Mouse (Mus musculus) neural tube, embryonic 13.5 days (tissue): ENCODE results near the gene Crabp1. TPM values are rescaled to one million over a fixed set of nuclear protein-coding genes. Genes with fewer than 3 reads are reported as not detected.

Experiments
- ATAC-seq: fragments of 200-750 bp; cut with Nextera tagmentation; 2 replicates; pipeline ENCODE4 v1.8.0; 2017; ENCODE audit warnings: low read depth, mild to moderate bottlenecking, moderate TSS enrichment, moderate library complexity
- H3K27ac ChIP-seq: fragments of 300-500 bp; sonication (generic); replicated peaks from 2 replicates; pipeline ENCODE4 v1.5.1; 2015; ENCODE audit warnings: moderate library complexity, mild to moderate bottlenecking, inconsistent platforms
- H3K27me3 ChIP-seq: fragments of 300-500 bp; sonication (generic); 2 replicates; pipeline ENCODE4 v1.6.1; 2015; ENCODE audit warnings: mild to moderate bottlenecking, inconsistent platforms
- H3K36me3 ChIP-seq: fragments of 300-500 bp; sonication (generic); 2 replicates; pipeline ENCODE4 v1.6.1; 2015; ENCODE audit warnings: mild to moderate bottlenecking, inconsistent platforms
- H3K4me1 ChIP-seq: fragments of 300-500 bp; sonication (generic); replicated peaks from 2 replicates; pipeline ENCODE4 v1.6.1; 2015; ENCODE audit warnings: inconsistent platforms
- H3K4me2 ChIP-seq: fragments of 300-500 bp; sonication (generic); 2 replicates; pipeline ENCODE4 v1.6.1; 2015; ENCODE audit warnings: inconsistent platforms, mild to moderate bottlenecking, moderate library complexity
- H3K4me3 ChIP-seq: fragments of 300-500 bp; sonication (generic); 2 replicates; pipeline ENCODE4 v1.5.1; 2015; ENCODE audit warnings: mild to moderate bottlenecking, inconsistent platforms
- H3K9ac ChIP-seq: fragments of 300-500 bp; sonication (generic); 2 replicates; pipeline ENCODE4 v1.6.1; 2015; ENCODE audit warnings: moderate library complexity, mild to moderate bottlenecking, inconsistent platforms
- H3K9me3 ChIP-seq: fragments of 300-500 bp; sonication (generic); 2 replicates; pipeline ENCODE4 v1.6.1; 2016; ENCODE audit warnings: inconsistent platforms
- WGBS: fragments of 180-500 bp; shearing (Covaris S2); methylation state at CpG from one replicate; pipeline ENCODE4 v1.1.7; 2015; 5-methylcytosine and 5-hydroxymethylcytosine counted together
- polyA plus RNA-seq: library from polyadenylated mRNA; unstranded; fragments of >200 nt; fragmentation: Nextera tagmentation; extraction: Ambion mirVana; gene quantifications from 2 replicates; pipeline ENCODE4 v1.2.1, GENCODE M21; 2015

Crabp1 gene
- polyA plus RNA-seq, 1 experiment from 2014 or later: 578 TPM

GRCm38 (mm10) chr9:54745740-54746370, 18.7 kb upstream of the Crabp1 start:
- no peak overlapping the region for H3K4me3 ChIP-seq
- no peak overlapping the region for H3K4me2 ChIP-seq
- WGBS: 8% methylated on average over 13 of the region's 13 CpGs
- no peaks in the 10 kb centered on the region for H3K9me3 ChIP-seq
- H3K36me3 ChIP-seq: no peaks in the 10 kb centered on the region
- H3K27me3 ChIP-seq: peaks cover 18% of the 10 kb centered on the region; the same call in 1 of the 2 replicates
- H3K9ac ChIP-seq: no peak overlapping the region
- peaks cover 26% of the 10 kb centered on the region for H3K4me1 ChIP-seq
- H3K27ac ChIP-seq: peak overlapping the region; percentile 42; the same call in 1 of the 2 replicates
- peak; percentile 61 for ATAC-seq

GRCm38 (mm10) chr9:54750215-54750981, 14.2 kb upstream of the Crabp1 start:
- peaks cover 17% of the 10 kb centered on the region; the same call in 1 of the 2 replicates for H3K27me3 ChIP-seq
- H3K36me3 ChIP-seq: no peaks in the 10 kb centered on the region
- no peak overlapping the region for H3K27ac ChIP-seq
- WGBS: 85% methylated on average over 7 of the region's 7 CpGs
- no peaks in the 10 kb centered on the region for H3K9me3 ChIP-seq
- no peak for ATAC-seq
- H3K4me2 ChIP-seq: no peak overlapping the region
- no peak overlapping the region for H3K9ac ChIP-seq
- peaks cover 55% of the 10 kb centered on the region for H3K4me1 ChIP-seq
- no peak overlapping the region for H3K4me3 ChIP-seq

- H3K4me1 ChIP-seq: peaks cover 42% of the 10 kb centered on the region
- H3K4me3 ChIP-seq: no peak overlapping the region
- no peaks in the 10 kb centered on the region for H3K36me3 ChIP-seq
- no peak; the same call in 1 of the 2 replicates for ATAC-seq
- no peak overlapping the region for H3K4me2 ChIP-seq
- H3K27ac ChIP-seq: peak overlapping the region; percentile 86
- WGBS: 87% methylated on average over 2 of the region's 2 CpGs
- no peaks in the 10 kb centered on the region for H3K9me3 ChIP-seq
- no peak overlapping the region for H3K9ac ChIP-seq
- peaks cover 25% of the 10 kb centered on the region; the same call in 1 of the 2 replicates for H3K27me3 ChIP-seq
Observed at GRCm38 (mm10) chr9:54751684-54752083, 12.9 kb upstream of the Crabp1 start.

- Histone ChIP-seq H3K27me3 (peaks cover 25% of the 10 kb centered on the region; the same call in 1 of the 2 replicates), H3K4me3 (no peak overlapping the region), H3K4me2 (peak overlapping the region; percentile 27; the same call in 1 of the 2 replicates), H3K27ac (peak overlapping the region; percentile 86), H3K36me3 (no peaks in the 10 kb centered on the region), H3K9me3 (no peaks in the 10 kb centered on the region), H3K4me1 (peaks cover 41% of the 10 kb centered on the region), H3K9ac (0 out of 2 replicates have a peak overlapping the region, but pooled peaks have one; percentile 38)
- peak; percentile 59 for ATAC-seq
- 5% methylated on average over 21 of the region's 21 CpGs for WGBS
Observed at GRCm38 (mm10) chr9:54752201-54752943, 12.2 kb upstream of the Crabp1 start.

DNA sequence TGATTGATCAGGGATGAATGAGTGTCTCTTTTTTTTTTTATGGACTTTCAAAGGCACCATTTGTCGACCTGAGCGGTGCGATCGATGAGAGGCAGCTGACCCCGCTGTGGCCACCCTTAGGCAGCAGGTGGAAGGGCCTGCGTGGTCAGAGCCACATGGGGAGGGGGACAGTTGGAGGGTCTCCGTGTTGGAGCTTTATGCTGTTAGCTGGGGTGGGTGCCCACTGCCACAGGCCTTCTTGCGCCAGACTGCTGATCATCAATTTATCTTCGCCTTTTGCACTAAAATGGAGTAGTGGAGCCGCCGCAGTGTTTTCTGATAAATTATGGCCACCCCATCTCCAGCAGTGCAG, 11.6 kb upstream of the Crabp1 start:
- Histone ChIP-seq H3K4me2 (0 out of 2 replicates have a peak overlapping the region, but pooled peaks have one; percentile 27), H3K27ac (peak overlapping the region; percentile 86), H3K27me3 (peaks cover 25% of the 10 kb centered on the region; the same call in 1 of the 2 replicates), H3K9ac (0 out of 2 replicates have a peak overlapping the region, but pooled peaks have one; percentile 38), H3K36me3 (no peaks in the 10 kb centered on the region), H3K4me1 (peaks cover 41% of the 10 kb centered on the region), H3K9me3 (no peaks in the 10 kb centered on the region), H3K4me3 (no peak overlapping the region)
- WGBS: 11% methylated on average over 11 of the region's 11 CpGs
- ATAC-seq: peak; percentile 32; the same call in 1 of the 2 replicates

GRCm38 (mm10) chr9:54759592-54759991, 5.0 kb upstream of the Crabp1 start:
- H3K27ac ChIP-seq: no peak overlapping the region
- WGBS: 8% methylated on average over 6 of the region's 6 CpGs
- H3K36me3 ChIP-seq: no peaks in the 10 kb centered on the region
- no peak overlapping the region for H3K4me2 ChIP-seq
- no peak overlapping the region for H3K9ac ChIP-seq
- peaks cover 16% of the 10 kb centered on the region for H3K4me1 ChIP-seq
- no peak; the same call in 1 of the 2 replicates for ATAC-seq
- H3K4me3 ChIP-seq: no peak overlapping the region
- peaks cover 46% of the 10 kb centered on the region for H3K27me3 ChIP-seq
- no peaks in the 10 kb centered on the region for H3K9me3 ChIP-seq

DNA sequence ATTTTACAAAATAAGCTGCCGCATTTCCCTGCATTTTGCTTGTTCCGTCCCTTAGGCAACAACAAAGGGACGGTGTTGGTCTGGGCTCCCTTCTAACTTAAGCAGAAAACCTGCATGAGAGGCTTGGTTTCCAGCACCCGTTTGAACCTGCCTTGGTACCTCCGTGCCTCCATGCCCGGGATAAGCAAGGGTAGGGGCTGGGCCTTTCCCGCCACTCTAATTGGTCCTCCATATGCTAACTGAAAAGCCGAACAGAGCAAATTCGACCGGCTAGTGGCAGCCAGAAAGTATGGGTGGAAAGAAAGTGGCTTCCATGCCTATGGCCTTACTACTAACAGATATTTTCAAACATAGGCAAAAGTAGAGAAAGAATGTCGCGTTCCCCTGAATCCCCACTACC, 457 bp upstream of the Crabp1 start:
- no peak overlapping the region for H3K27ac ChIP-seq
- H3K4me3 ChIP-seq: peak overlapping the region; percentile 45
- 18% methylated on average over 12 of the region's 12 CpGs for WGBS
- peaks cover 54% of the 10 kb centered on the region for H3K4me1 ChIP-seq
- H3K4me2 ChIP-seq: peak overlapping the region; percentile 74
- peak overlapping the region; percentile 73; the same call in 1 of the 2 replicates for H3K9ac ChIP-seq
- no peaks in the 10 kb centered on the region for H3K9me3 ChIP-seq
- no peaks in the 10 kb centered on the region for H3K36me3 ChIP-seq
- ATAC-seq: no peak
- peaks cover 60% of the 10 kb centered on the region for H3K27me3 ChIP-seq

DNA sequence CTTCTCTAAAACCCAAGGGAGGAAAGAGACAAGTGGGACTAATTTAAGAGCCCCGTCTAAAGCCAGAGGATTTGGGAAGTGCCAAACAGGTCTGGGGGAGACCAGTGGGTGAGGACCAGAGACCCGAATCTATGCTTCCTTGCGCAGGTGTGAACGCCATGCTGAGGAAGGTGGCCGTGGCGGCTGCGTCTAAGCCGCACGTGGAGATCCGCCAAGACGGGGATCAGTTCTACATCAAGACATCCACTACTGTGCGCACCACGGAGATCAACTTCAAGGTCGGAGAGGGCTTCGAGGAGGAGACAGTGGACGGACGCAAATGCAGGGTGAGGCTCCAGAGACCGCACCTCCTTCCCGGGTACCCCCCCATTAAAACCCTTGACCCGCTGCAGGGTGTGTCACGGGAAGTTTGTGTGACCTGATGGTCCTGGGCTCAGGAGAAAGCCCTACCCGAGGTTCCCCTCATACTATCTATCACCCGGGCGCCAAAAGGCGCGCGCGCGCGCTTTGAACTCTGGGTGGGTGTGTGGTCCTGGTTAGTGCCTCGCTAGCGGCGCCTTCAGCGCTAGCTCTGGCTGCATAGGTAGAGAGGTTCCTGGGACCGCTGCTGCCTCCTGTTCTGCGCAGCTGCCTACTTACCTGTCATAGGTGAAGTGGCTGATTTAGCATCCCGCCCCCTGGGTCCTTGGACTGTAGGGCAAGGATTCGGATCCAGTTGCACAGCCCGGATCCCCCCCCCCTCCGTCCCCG, 963 bp downstream of the Crabp1 start:
- Histone ChIP-seq H3K9ac (peak overlapping the region; percentile 73), H3K27me3 (peaks cover 67% of the 10 kb centered on the region), H3K4me2 (peak overlapping the region; percentile 74), H3K9me3 (no peaks in the 10 kb centered on the region), H3K27ac (0 out of 2 replicates have a peak overlapping the region, but pooled peaks have one; percentile 5), H3K36me3 (no peaks in the 10 kb centered on the region), H3K4me1 (peaks cover 61% of the 10 kb centered on the region), H3K4me3 (peak overlapping the region; percentile 45)
- ATAC-seq: peak; percentile 30; the same call in 1 of the 2 replicates
- WGBS: 1% methylated on average over 41 of the region's 41 CpGs

- Histone ChIP-seq H3K27me3 (peaks cover 25% of the 10 kb centered on the region), H3K9ac (no peak overlapping the region), H3K4me2 (peak overlapping the region; percentile 33), H3K4me3 (no peak overlapping the region), H3K4me1 (peaks cover 67% of the 10 kb centered on the region), H3K27ac (peak overlapping the region; percentile 67), H3K36me3 (no peaks in the 10 kb centered on the region), H3K9me3 (no peaks in the 10 kb centered on the region)
- WGBS: 15% methylated on average over 11 of the region's 11 CpGs
- ATAC-seq: no peak
Observed at GRCm38 (mm10) chr9:54770140-54770780, 5.7 kb downstream of the Crabp1 start.

- peaks cover 16% of the 10 kb centered on the region for H3K4me1 ChIP-seq
Observed at GRCm38 (mm10) chr9:54776451-54776982, 12.0 kb downstream of the Crabp1 start.

More at GRCm38 (mm10) chr9:54776451-54776982, 12.0 kb downstream of the Crabp1 start:
- H3K36me3 ChIP-seq: no peaks in the 10 kb centered on the region
- no peak overlapping the region for H3K9ac ChIP-seq
- WGBS: 91% methylated on average over 13 of the region's 13 CpGs
- no peaks in the 10 kb centered on the region for H3K9me3 ChIP-seq
- H3K27ac ChIP-seq: no peak overlapping the region
- no peak overlapping the region for H3K4me3 ChIP-seq
- no peak overlapping the region for H3K4me2 ChIP-seq
- no peaks in the 10 kb centered on the region for H3K27me3 ChIP-seq
- no peak for ATAC-seq
